Mouse (Mus musculus): ENCODE measurements at regions not wholly inside any gene's neighbourhood (a gene's known extent, or its start where the extent isn't known, plus 50 kb on each side); places are given as distances from the start of the nearest gene placed in this dataset.

DNA sequence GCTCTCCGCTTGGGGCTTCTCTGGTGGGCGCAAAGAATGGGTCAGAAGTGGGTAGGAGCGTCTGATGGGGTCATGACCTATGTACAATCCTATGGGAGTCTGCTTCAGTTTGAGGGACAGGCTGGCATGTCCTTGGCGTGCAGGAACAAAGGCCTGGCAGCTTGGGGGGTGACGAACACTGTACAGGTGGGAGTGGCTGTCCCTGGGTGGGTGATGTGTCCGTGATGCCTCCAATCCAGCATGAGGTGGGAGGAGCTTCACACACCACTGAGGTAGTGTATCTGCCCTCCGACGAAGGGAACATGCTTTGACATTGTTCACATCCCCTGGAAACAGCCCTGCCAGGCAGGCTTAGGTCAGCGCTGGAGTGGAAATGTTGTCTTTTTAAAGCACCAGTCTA lies 101.4 kb upstream of the Pitx1 start:
- no peak for TF ChIP-seq GATA1 (IDR thresholded peaks at IDR 0.05; ENCODE audit: borderline replicate concordance, low read length)
- no peak for TF ChIP-seq FLI1 (IDR thresholded peaks at IDR 0.05; ENCODE audit: low read length)

Measured in megakaryocyte, embryonic 14.5 days (primary cell).